Mouse (Mus musculus) heart, embryonic 11.5 days (tissue): ENCODE measurements at regions not wholly inside any gene's neighbourhood (a gene's known extent, or its start where the extent isn't known, plus 50 kb on each side); places are given as distances from the start of the nearest gene placed in this dataset.
A peak's percentile ranks its signal among the peaks of the same experiment; 100 is the strongest.

Experiments
- ATAC-seq: fragments of 200-750 bp; cut with Nextera tagmentation; replicated peaks from 2 replicates; pipeline ENCODE4 v1.8.0; 2017; ENCODE audit warnings: moderate library complexity; ENCODE audit not compliant: insufficient number of reproducible peaks, low FRiP score, low TSS enrichment
- H3K27ac ChIP-seq: fragments of 300-500 bp; sonication (generic); 2 replicates; pipeline ENCODE4 v1.5.1; 2014; ENCODE audit warnings: mild to moderate bottlenecking, low read depth, low read length
- H3K27me3 ChIP-seq: fragments of 300-500 bp; sonication (generic); 2 replicates; pipeline ENCODE4 v1.6.1; 2014; ENCODE audit warnings: mild to moderate bottlenecking, low read length, mixed read lengths; ENCODE audit not compliant: control insufficient read depth, insufficient read depth
- H3K36me3 ChIP-seq: fragments of 300-500 bp; sonication (generic); 2 replicates; pipeline ENCODE4 v1.6.1; 2014; ENCODE audit warnings: mild to moderate bottlenecking, low read length, moderate library complexity, mixed read lengths; ENCODE audit not compliant: control insufficient read depth, insufficient read depth
- H3K4me1 ChIP-seq: fragments of 300-500 bp; sonication (generic); 2 replicates; pipeline ENCODE4 v1.6.1; 2014; ENCODE audit warnings: low read length; ENCODE audit not compliant: control insufficient read depth, insufficient read depth
- H3K4me2 ChIP-seq: fragments of 300-500 bp; sonication (generic); 2 replicates; pipeline ENCODE4 v1.6.1; 2014; ENCODE audit warnings: mild to moderate bottlenecking, moderate library complexity
- H3K4me3 ChIP-seq: fragments of 300-500 bp; sonication (generic); 2 replicates; pipeline ENCODE4 v1.5.1; 2014; ENCODE audit warnings: low read depth, low read length
- H3K9ac ChIP-seq: fragments of 300-500 bp; sonication (generic); 2 replicates; pipeline ENCODE4 v1.6.1; 2014; ENCODE audit warnings: mild to moderate bottlenecking, low read depth, low read length, moderate library complexity
- H3K9me3 ChIP-seq: fragments of 300-500 bp; sonication (generic); replicated peaks from 2 replicates; pipeline ENCODE4 v1.6.1; 2016; ENCODE audit warnings: low read length; ENCODE audit not compliant: control insufficient read depth
- WGBS: fragments of 180-500 bp; shearing (Covaris S2); extraction: QIAGEN DNeasy Blood & Tissue Kit; methylation state at CpG from one replicate; pipeline ENCODE4 v1.1.7; 2014; ENCODE audit not compliant: insufficient replicate concordance; 5-methylcytosine and 5-hydroxymethylcytosine counted together

DNA sequence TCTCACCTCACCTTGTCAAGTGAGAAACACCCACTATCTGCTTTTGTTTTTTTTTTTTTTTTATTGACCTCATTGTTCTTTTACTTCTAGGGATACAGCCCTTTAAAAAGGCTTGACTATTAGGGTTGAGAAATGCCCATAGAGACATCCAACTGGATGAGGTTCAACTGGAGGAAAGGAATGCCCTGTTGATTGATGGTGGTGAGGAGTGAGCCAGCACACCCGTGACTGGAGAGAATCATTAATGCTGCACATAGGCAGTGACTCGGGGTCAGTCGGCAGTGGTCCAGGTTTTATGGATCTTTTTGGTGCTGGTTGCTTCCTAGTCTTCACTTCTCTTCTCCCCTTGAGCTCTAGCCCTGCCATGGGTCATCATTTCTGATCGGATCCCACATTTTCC, 82.9 kb upstream of the Cryz start:
- Histone ChIP-seq H3K9ac (no peak overlapping the region), H3K4me3 (no peak overlapping the region), H3K36me3 (no peaks in the 10 kb centered on the region), H3K9me3 (no peaks in the 10 kb centered on the region), H3K27me3 (no peaks in the 10 kb centered on the region; the same call in 1 of the 2 replicates), H3K4me2 (no peak overlapping the region), H3K4me1 (no peaks in the 10 kb centered on the region), H3K27ac (no peak overlapping the region)
- 82% methylated on average over 4 of the region's 4 CpGs for WGBS
- ATAC-seq, result no peak

DNA sequence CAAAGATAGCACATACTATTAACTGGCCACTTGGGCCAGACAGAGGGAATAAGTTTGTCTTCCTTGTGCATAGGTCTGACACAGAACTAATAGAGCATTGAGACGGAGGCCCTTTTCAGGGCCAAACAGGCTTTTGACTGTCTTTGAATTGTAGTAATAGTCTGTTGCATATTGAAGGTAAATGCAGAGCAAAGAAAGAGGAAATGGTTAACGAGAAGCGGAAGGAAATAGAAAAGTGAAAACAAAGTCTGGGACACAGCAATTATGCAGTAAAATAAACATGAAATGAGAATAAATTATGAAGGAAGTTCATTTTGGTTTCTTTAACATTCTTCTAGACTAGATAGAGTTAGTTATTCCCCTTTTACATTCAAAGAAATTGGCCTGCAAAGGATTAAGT, 86.4 kb upstream of the Cryz start:
- Histone ChIP-seq H3K27ac (no peak overlapping the region), H3K27me3 (no peaks in the 10 kb centered on the region; the same call in 1 of the 2 replicates), H3K4me3 (no peak overlapping the region), H3K4me1 (no peaks in the 10 kb centered on the region), H3K36me3 (no peaks in the 10 kb centered on the region), H3K4me2 (no peak overlapping the region), H3K9ac (no peak overlapping the region), H3K9me3 (no peaks in the 10 kb centered on the region)
- ATAC-seq, result no peak
- WGBS, result 78% methylated on average over 3 of the region's 3 CpGs

DNA sequence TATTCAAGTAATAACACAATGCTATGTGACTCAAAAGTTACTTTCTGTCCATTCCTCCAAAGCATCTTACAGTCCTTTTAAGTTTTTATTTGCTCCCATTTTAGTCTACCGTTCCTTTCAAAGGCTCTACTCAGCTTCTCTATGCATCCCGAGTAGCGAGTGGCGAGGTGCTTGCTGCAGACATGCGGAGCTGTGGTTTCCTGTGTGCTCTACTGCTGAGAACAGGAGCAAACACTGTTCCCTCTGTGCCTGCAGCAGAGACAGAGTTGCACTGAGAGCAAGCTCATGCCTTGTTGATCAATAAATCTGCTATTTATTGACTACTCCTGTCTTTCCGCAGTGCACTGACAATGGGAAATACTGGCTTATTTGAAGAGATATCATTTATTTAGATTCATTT, 87.1 kb upstream of the Cryz start:
- H3K4me2 ChIP-seq, result no peak overlapping the region
- 81% methylated on average over 6 of the region's 6 CpGs for WGBS
- no peaks in the 10 kb centered on the region for H3K36me3 ChIP-seq
- H3K4me1 ChIP-seq, result no peaks in the 10 kb centered on the region
- no peak overlapping the region for H3K27ac ChIP-seq
- no peaks in the 10 kb centered on the region; the same call in 1 of the 2 replicates for H3K27me3 ChIP-seq
- no peaks in the 10 kb centered on the region for H3K9me3 ChIP-seq
- no peak overlapping the region for H3K9ac ChIP-seq
- ATAC-seq, result no peak
- no peak overlapping the region for H3K4me3 ChIP-seq

- Histone ChIP-seq H3K36me3 (no peaks in the 10 kb centered on the region), H3K9me3 (no peaks in the 10 kb centered on the region), H3K4me3 (no peak overlapping the region), H3K4me2 (no peak overlapping the region), H3K27me3 (no peaks in the 10 kb centered on the region), H3K4me1 (no peaks in the 10 kb centered on the region), H3K27ac (no peak overlapping the region), H3K9ac (no peak overlapping the region)
- WGBS, result 55% methylated on average over 2 of the region's 2 CpGs
- ATAC-seq, result no peak
Observed at GRCm38 (mm10) chr3:154493387-154493920, 103.1 kb upstream of the Cryz start.

GRCm38 (mm10) chr3:154472426-154472825, 124.1 kb upstream of the Cryz start:
- ATAC-seq, result no peak
- no peaks in the 10 kb centered on the region for H3K36me3 ChIP-seq
- H3K27me3 ChIP-seq, result no peaks in the 10 kb centered on the region
- WGBS, result 75% methylated on average over 2 of the region's 2 CpGs
- H3K4me2 ChIP-seq, result no peak overlapping the region
- H3K4me3 ChIP-seq, result no peak overlapping the region
- no peak overlapping the region for H3K9ac ChIP-seq
- H3K27ac ChIP-seq, result no peak overlapping the region
- H3K4me1 ChIP-seq, result no peaks in the 10 kb centered on the region
- H3K9me3 ChIP-seq, result no peaks in the 10 kb centered on the region

DNA sequence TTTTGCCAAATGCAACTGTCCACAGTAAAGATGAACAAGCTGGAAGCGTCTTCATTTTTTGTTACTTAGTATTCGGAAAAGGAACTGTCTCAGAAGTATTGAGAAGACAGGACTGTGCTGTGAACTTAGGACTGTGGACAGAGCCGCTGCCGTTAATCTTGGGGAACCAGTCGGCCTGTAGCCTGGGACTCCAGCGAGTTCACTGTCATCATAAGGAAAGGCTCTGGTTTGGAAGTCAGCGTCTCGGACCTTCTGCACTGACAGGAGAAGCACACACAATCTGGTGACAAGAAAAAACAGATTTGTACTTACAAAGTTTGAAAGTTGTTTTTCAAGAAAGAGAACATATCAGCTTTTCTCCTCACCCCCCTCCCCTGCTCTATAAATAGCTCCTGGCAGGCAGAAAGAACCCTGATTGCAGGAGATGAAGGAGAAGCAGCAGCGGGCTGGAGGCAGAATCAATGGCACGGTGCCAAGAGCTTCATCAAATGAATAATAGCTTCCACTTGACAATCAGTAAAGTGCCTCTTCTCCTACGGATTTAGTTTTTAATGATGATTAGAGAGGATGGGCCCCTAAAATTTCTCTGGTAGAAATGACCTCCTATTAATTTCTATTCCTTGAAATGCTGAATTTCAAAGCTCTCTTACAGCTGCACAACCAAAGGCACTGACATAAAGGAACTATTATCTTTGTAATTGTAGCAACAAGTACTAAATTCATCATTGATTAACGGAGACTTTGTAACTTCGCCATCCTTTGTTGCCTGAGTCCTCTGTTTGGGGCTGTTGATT, 128.7 kb upstream of the Cryz start:
- no peak overlapping the region for H3K9ac ChIP-seq
- no peaks in the 10 kb centered on the region for H3K27me3 ChIP-seq
- ATAC-seq, result no peak
- H3K4me3 ChIP-seq, result 0 out of 2 replicates have a peak overlapping the region, but pooled peaks have one; percentile 22
- WGBS, result 22% methylated on average over 13 of the region's 13 CpGs
- no peaks in the 10 kb centered on the region for H3K9me3 ChIP-seq
- H3K36me3 ChIP-seq, result no peaks in the 10 kb centered on the region
- peak overlapping the region; percentile 33 for H3K4me2 ChIP-seq
- H3K27ac ChIP-seq, result no peak overlapping the region
- no peaks in the 10 kb centered on the region for H3K4me1 ChIP-seq

DNA sequence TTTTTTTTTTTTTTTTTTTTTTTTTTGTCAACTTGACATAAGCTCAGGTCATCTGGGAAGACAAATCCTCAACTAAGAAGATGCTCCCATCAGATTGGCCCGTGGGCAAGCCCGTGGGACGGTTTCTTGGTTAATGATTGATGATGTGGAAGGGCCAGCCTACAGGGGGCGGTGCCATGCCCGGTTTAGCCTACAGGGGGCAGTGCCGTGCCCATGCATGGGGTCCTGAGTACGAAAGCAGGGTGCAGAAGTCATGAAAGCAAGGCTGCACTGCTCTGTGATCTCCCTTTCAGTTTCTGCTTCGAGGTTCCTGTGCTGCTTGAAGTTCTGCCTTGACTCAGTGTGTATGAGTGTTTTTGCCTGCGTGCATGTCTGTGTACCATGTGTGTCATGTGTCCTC, 127.7 kb upstream of the Lhx8 start:
- Histone ChIP-seq H3K9ac (no peak overlapping the region), H3K4me3 (no peak overlapping the region), H3K4me1 (no peaks in the 10 kb centered on the region), H3K27ac (no peak overlapping the region), H3K27me3 (no peaks in the 10 kb centered on the region; the same call in 1 of the 2 replicates), H3K36me3 (no peaks in the 10 kb centered on the region), H3K4me2 (no peak overlapping the region), H3K9me3 (no peaks in the 10 kb centered on the region)
- 72% methylated on average over 9 of the region's 9 CpGs for WGBS
- no peak for ATAC-seq

DNA sequence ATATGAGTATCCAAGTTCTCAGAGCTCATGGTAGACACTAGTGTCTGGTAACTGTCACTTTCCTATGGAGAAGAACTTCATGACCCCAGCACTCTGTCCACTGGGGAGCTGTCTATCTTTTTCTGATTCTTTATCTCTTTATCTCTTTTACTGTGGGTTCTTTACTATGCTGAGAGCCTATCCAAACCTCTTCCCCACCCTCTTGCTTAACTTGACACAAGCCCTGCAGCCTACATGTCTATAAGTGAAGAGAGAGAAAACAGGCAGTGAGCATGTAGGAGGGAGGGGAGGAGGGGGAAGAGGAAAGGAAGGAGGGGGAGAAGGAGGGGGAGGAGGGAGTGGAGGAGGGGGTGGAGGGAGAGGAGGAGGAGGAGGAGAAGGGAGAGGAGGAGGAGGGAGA, 122.6 kb upstream of the Lhx8 start:
- no peak for ATAC-seq
- Histone ChIP-seq H3K27ac (no peak overlapping the region), H3K4me2 (no peak overlapping the region), H3K4me3 (no peak overlapping the region), H3K9ac (no peak overlapping the region), H3K36me3 (no peaks in the 10 kb centered on the region), H3K4me1 (no peaks in the 10 kb centered on the region), H3K27me3 (no peaks in the 10 kb centered on the region), H3K9me3 (no peaks in the 10 kb centered on the region)

DNA sequence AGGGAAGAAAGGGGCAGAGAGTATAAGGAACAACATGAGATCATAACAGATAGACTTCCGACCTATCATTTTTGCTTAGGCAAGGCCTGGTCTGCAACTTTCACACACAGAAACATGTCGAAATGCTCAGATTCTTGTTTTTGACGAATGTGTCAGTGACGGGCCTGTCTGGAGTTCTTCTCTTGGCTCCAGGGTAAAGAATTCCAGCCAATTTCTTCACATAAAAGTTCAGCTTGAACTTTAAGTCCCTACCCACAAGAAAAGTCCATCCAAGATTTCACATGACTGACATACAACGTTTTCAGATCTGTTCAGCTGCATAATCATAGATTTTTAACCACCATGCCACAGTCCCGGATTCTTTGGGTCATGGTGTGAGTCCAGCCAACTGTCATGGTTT, 122.1 kb upstream of the Lhx8 start:
- no peak overlapping the region for H3K27ac ChIP-seq
- ATAC-seq, result no peak
- no peaks in the 10 kb centered on the region for H3K36me3 ChIP-seq
- no peaks in the 10 kb centered on the region for H3K27me3 ChIP-seq
- H3K9me3 ChIP-seq, result no peaks in the 10 kb centered on the region
- H3K9ac ChIP-seq, result no peak overlapping the region
- no peak overlapping the region for H3K4me2 ChIP-seq
- H3K4me1 ChIP-seq, result no peaks in the 10 kb centered on the region
- 76% methylated on average over 6 of the region's 6 CpGs for WGBS
- H3K4me3 ChIP-seq, result no peak overlapping the region
